Mouse (Mus musculus) liver, embryonic 11.5 days (tissue): Measurements from ENCODE around the gene Cirbp. TPM values are rescaled to one million over a fixed set of nuclear protein-coding genes. Genes with fewer than 3 reads are reported as not detected.

Experiments
- ATAC-seq: fragments of 200-750 bp; cut with Nextera tagmentation; replicated peaks from 2 replicates; pipeline ENCODE4 v1.8.0; 2017; ENCODE audit warnings: moderate number of reproducible peaks, mild to moderate bottlenecking, moderate TSS enrichment, moderate library complexity; ENCODE audit not compliant: low FRiP score
- DNase-seq: peaks from one replicate; pipeline ENCODE4 v3.0.0-alpha.2; 2017; ENCODE audit warnings: low spot score
- H3K27ac ChIP-seq: fragments of 300-500 bp; sonication (generic); 2 replicates; pipeline ENCODE4 v1.5.1; 2014; ENCODE audit warnings: mild to moderate bottlenecking, low read depth, low read length, control low read depth
- H3K27me3 ChIP-seq: fragments of 300-500 bp; sonication (generic); replicated peaks from 2 replicates; pipeline ENCODE4 v1.6.1; 2014; ENCODE audit warnings: low read length, mixed read lengths; ENCODE audit not compliant: control insufficient read depth, insufficient read depth
- H3K36me3 ChIP-seq: fragments of 300-500 bp; sonication (generic); 2 replicates; pipeline ENCODE4 v1.6.1; 2014; ENCODE audit warnings: mild to moderate bottlenecking, low read length, moderate library complexity, mixed read lengths; ENCODE audit not compliant: control insufficient read depth, insufficient read depth
- H3K4me1 ChIP-seq: fragments of 300-500 bp; sonication (generic); replicated peaks from 2 replicates; pipeline ENCODE4 v1.6.1; 2014; ENCODE audit warnings: low read length, mixed read lengths; ENCODE audit not compliant: control insufficient read depth, insufficient read depth
- H3K4me2 ChIP-seq: fragments of 300-500 bp; sonication (generic); 2 replicates; pipeline ENCODE4 v1.6.1; 2014; ENCODE audit warnings: mild to moderate bottlenecking, control low read depth, moderate library complexity
- H3K4me3 ChIP-seq: fragments of 300-500 bp; sonication (generic); 2 replicates; pipeline ENCODE4 v1.5.1; 2014; ENCODE audit warnings: low read depth, low read length, control low read depth
- H3K9ac ChIP-seq: fragments of 300-500 bp; sonication (generic); 2 replicates; pipeline ENCODE4 v1.6.1; 2014; ENCODE audit warnings: low read depth, low read length, control low read depth
- H3K9me3 ChIP-seq: fragments of 300-500 bp; sonication (generic); 2 replicates; pipeline ENCODE4 v1.6.1; 2016; ENCODE audit warnings: low read length, inconsistent platforms, mixed read lengths; ENCODE audit not compliant: control insufficient read depth
- WGBS: fragments of 180-500 bp; shearing (Covaris S2); extraction: QIAGEN DNeasy Blood & Tissue Kit; methylation state at CpG from one replicate; pipeline ENCODE4 v1.1.7; 2014; 5-methylcytosine and 5-hydroxymethylcytosine counted together
- polyA plus RNA-seq: library from polyadenylated mRNA; unstranded; fragments of >200 nt; fragmentation: Nextera tagmentation; extraction: Ambion mirVana; gene quantifications from 2 replicates; pipeline ENCODE4 v1.2.1, GENCODE M21; 2014

Cirbp gene
- polyA plus RNA-seq, 1 experiment from 2014 or later = 25.1 TPM

- ATAC-seq = no peak
- DNase-seq = no peak
- no peak overlapping the region; the same call in 1 of the 2 replicates for H3K27ac ChIP-seq
- peaks cover 82% of the 10 kb centered on the region for H3K4me1 ChIP-seq
- no peaks in the 10 kb centered on the region for H3K27me3 ChIP-seq
- peak overlapping the region; percentile 13; the same call in 1 of the 2 replicates for H3K4me2 ChIP-seq
- no peaks in the 10 kb centered on the region for H3K9me3 ChIP-seq
- no peak overlapping the region for H3K9ac ChIP-seq
- whole genome bisulfite sequencing = 72% methylated on average over 15 of the region's 15 CpGs
- no peak overlapping the region for H3K4me3 ChIP-seq
- peaks cover 46% of the 10 kb centered on the region for H3K36me3 ChIP-seq
These were observed 8.4 kb upstream of the Cirbp start for GRCm38 (mm10) chr10:80157141-80157929.

GRCm38 (mm10) chr10:80158307-80158986, 7.3 kb upstream of the Cirbp start:
- Histone ChIP-seq H3K27ac (peak overlapping the region; percentile 84), H3K9me3 (no peaks in the 10 kb centered on the region), H3K27me3 (no peaks in the 10 kb centered on the region), H3K4me3 (peak overlapping the region; percentile 54; the same call in 1 of the 2 replicates), H3K4me2 (peak overlapping the region; percentile 94), H3K36me3 (peaks cover 37% of the 10 kb centered on the region), H3K4me1 (peaks cover 81% of the 10 kb centered on the region), H3K9ac (peak overlapping the region; percentile 46)
- peak; percentile 75 for DNase-seq
- WGBS = 12% methylated on average over 18 of the region's 18 CpGs
- ATAC-seq = no peak

DNA sequence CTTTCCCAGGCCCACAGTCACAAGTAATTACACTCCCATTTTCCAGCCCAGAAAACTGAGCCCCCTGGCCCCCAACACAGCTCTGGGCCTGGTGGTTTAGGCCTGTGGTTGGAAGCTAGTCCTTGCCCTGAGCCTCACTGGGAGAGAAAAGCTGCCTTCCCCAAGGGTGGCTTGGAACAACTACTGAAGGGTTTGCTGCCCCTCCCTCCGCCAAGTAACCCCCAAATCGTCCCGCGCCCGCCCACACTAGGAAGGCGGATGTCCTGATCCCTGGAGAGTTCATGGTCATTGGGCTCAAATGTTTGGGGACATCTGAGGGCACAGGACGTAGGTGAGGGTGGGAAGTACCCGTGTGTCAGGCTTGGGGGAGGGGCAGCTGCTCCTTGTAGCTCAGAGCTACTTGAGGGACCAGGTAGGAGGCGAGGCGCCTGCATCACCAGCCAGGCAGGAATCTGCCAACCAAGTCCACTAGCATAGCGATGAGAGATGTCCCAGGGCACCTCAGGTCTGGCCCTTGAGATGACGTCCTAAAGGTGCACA, 6.7 kb upstream of the Cirbp start:
- WGBS = 17% methylated on average over 12 of the region's 12 CpGs

DNA sequence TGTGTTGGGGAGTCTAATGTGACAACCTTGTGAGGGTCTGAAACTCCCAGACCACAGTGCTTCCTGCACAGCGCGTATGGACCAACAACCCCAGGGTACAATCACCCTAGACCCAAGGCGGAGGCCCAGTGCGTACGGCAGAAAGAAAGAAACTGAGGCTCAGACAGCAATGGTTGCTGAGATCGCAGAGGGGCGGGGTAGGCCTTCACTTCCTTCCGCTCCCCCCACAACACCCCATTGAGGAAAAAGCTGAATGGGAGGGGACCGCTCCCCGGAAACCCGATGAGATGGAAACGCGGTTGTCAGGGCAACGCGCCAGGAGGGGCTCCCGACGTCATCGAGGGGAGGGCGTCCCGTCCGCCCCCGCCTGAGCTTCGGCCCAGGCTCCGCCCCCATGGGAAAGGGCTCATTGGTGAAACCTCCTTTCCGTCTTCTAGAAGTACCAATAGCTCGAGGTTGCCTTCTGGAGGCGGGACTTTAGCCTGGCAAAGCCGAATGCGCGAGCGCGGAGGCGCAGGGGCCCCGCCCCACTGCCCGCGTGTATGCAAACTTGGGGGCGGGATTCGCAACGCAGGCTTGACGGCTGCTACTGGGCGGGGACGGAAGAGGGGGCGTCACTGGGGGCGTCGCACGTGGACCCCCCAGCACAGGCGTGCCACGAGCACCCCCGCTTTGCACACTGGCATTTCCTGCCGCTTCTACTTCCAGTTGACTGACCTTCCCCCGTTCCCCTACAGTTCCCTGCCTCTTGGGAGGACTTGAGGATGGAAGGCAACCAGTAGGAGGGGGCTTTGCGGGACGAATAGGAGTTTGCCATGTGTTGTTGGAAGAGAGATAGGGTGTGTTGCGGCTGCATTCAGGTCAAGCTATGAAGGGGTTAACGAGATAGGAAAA, 6.0 kb upstream of the Cirbp start:
- no peaks in the 10 kb centered on the region for H3K27me3 ChIP-seq
- peak; percentile 84 for ATAC-seq
- peak overlapping the region; percentile 54 for H3K4me3 ChIP-seq
- H3K4me1 ChIP-seq = peaks cover 81% of the 10 kb centered on the region
- H3K36me3 ChIP-seq = peaks cover 25% of the 10 kb centered on the region
- peak overlapping the region; percentile 70 for H3K9ac ChIP-seq
- H3K4me2 ChIP-seq = peak overlapping the region; percentile 94
- H3K27ac ChIP-seq = peak overlapping the region; percentile 93
- peak; percentile 96 for DNase-seq
- WGBS = under 1% methylated on average over 55 of the region's 55 CpGs
- H3K9me3 ChIP-seq = no peaks in the 10 kb centered on the region

More for the DNA sequence above, 6.7 kb upstream of the Cirbp start:
- peaks cover 32% of the 10 kb centered on the region for H3K36me3 ChIP-seq
- peak overlapping the region; percentile 94 for H3K4me2 ChIP-seq
- H3K9me3 ChIP-seq = no peaks in the 10 kb centered on the region
- no peaks in the 10 kb centered on the region for H3K27me3 ChIP-seq
- peak; percentile 60 for DNase-seq
- no peak for ATAC-seq
- peak overlapping the region; percentile 84 for H3K27ac ChIP-seq
- H3K4me3 ChIP-seq = peak overlapping the region; percentile 54
- H3K9ac ChIP-seq = peak overlapping the region; percentile 57
- H3K4me1 ChIP-seq = peaks cover 80% of the 10 kb centered on the region

- Histone ChIP-seq H3K9me3 (no peaks in the 10 kb centered on the region), H3K27me3 (no peaks in the 10 kb centered on the region), H3K9ac (peak overlapping the region; percentile 70), H3K4me1 (peaks cover 82% of the 10 kb centered on the region), H3K36me3 (peaks cover 17% of the 10 kb centered on the region), H3K4me2 (peak overlapping the region; percentile 94), H3K27ac (peak overlapping the region; percentile 93), H3K4me3 (peak overlapping the region; percentile 54)
- ATAC-seq (0 out of 2 replicates have a peak, but pooled peaks have one; percentile 9), DNase-seq (peak; percentile 84)
- WGBS = under 1% methylated on average over 33 of the region's 33 CpGs
These were observed 5.1 kb upstream of the Cirbp start for GRCm38 (mm10) chr10:80160455-80161371.

- peak overlapping the region; percentile 70 for H3K9ac ChIP-seq
- DNase-seq (peak; percentile 59), ATAC-seq (no peak)
- H3K27me3 ChIP-seq = no peaks in the 10 kb centered on the region
- 17% methylated on average over 7 of the region's 7 CpGs for WGBS
- H3K27ac ChIP-seq = peak overlapping the region; percentile 93
- H3K4me3 ChIP-seq = peak overlapping the region; percentile 54
- peaks cover 85% of the 10 kb centered on the region for H3K4me1 ChIP-seq
- H3K9me3 ChIP-seq = no peaks in the 10 kb centered on the region
- peaks cover 9% of the 10 kb centered on the region; the same call in 1 of the 2 replicates for H3K36me3 ChIP-seq
- peak overlapping the region; percentile 94 for H3K4me2 ChIP-seq
These were observed 4.1 kb upstream of the Cirbp start for GRCm38 (mm10) chr10:80161522-80162242.

DNA sequence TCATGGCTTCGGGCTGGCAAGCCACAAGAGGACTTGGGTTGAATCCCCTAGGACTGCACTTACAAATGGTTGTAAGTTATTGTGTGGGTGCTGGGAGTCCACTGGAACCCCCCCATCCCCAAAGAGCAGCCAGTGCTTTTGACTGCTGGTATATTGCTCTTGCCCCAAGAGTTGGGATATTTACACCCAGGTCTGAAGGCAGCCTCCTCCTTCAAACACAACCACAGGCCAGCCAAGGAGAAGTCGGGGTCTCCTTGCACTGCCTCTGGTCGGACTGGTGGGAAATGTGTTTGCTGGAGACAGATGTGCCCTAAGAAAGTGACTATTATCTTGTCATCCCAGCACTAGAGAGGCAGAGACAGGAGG, 3.6 kb upstream of the Cirbp start:
- Histone ChIP-seq H3K9me3 (no peaks in the 10 kb centered on the region), H3K9ac (no peak overlapping the region), H3K36me3 (peaks cover 3% of the 10 kb centered on the region; the same call in 1 of the 2 replicates), H3K27ac (peak overlapping the region; percentile 93), H3K4me3 (peak overlapping the region; percentile 54; the same call in 1 of the 2 replicates), H3K27me3 (no peaks in the 10 kb centered on the region), H3K4me1 (peaks cover 87% of the 10 kb centered on the region), H3K4me2 (peak overlapping the region; percentile 94)
- WGBS = 77% methylated on average over 3 of the region's 3 CpGs
- no peak for ATAC-seq
- no peak for DNase-seq
